10 mouse cellular contexts compared by ENCODE assay signal in genomic region chr10:111329326-111329725, GRCm38 (mm10). TPM values are rescaled to one million over a fixed set of nuclear protein-coding genes. Genes with fewer than 3 reads are reported as not detected.
DNase-seq lines count a peak whose midpoint lies in the region; ATAC-seq and TF ChIP-seq lines count a peak whose summit lies in the region.
"Had no signal": no experiment of that assay in that cellular context is flagged by ENCODE, and none has a peak within 500 bp of the region (broad histone marks: within the 10 kb centered on the region; RNA-seq: fewer than 3 reads in every experiment).

No protein-coding gene starts in this region.

- H3K27ac ChIP-seq in hindbrain, postnatal 0 days: no peak overlapping the region
- no peak overlapping the region for H3K27ac ChIP-seq in hindbrain, embryonic 13.5 days
- H3K27ac ChIP-seq in lung, postnatal 0 days (ENCODE audit: low read length): no peak overlapping the region
- H3K27ac ChIP-seq: stomach, embryonic 15.5 days had no signal

- no peaks in the 10 kb centered on the region for H3K27me3 ChIP-seq in hindbrain, postnatal 0 days (ENCODE audit: insufficient read depth, low read length)
- no peaks in the 10 kb centered on the region for H3K27me3 ChIP-seq in hindbrain, embryonic 13.5 days
- no peaks in the 10 kb centered on the region for H3K27me3 ChIP-seq in lung, postnatal 0 days (replicated peaks; ENCODE audit: insufficient read depth, low read length)
- H3K27me3 ChIP-seq: stomach, embryonic 15.5 days had no signal

- WGBS in hindbrain, postnatal 0 days: 79% methylated on average over 5 of the region's 5 CpGs
- 84% methylated on average over 5 of the region's 5 CpGs for WGBS in hindbrain, embryonic 13.5 days
- 70% methylated on average over 5 of the region's 5 CpGs for WGBS in lung, postnatal 0 days

- no peak for ATAC-seq in hindbrain, postnatal 0 days
- ATAC-seq in hindbrain, embryonic 13.5 days (ENCODE audit: low FRiP score): no peak
- peak; percentile 81 for ATAC-seq in lung, postnatal 0 days
- ATAC-seq in megakaryocyte-erythroid progenitor cell, adult 5-6 weeks (replicated peaks; ENCODE audit: low FRiP score, low TSS enrichment, poor library complexity, severe bottlenecking): no peak

- H3K4me2 ChIP-seq in hindbrain, postnatal 0 days (ENCODE audit: low read depth, low read length): no peak overlapping the region
- no peak overlapping the region for H3K4me2 ChIP-seq in hindbrain, embryonic 13.5 days
- H3K4me2 ChIP-seq in lung, postnatal 0 days (replicated peaks; ENCODE audit: low read depth, low read length): no peak overlapping the region
- H3K4me2 ChIP-seq: stomach, embryonic 15.5 days had no signal

- no peaks in the 10 kb centered on the region for H3K9me3 ChIP-seq in hindbrain, postnatal 0 days (ENCODE audit: low read length)
- no peaks in the 10 kb centered on the region for H3K9me3 ChIP-seq in hindbrain, embryonic 13.5 days
- no peaks in the 10 kb centered on the region for H3K9me3 ChIP-seq in lung, postnatal 0 days (ENCODE audit: low read length)
- H3K9me3 ChIP-seq: stomach, embryonic 15.5 days had no signal

- no peak overlapping the region for H3K9ac ChIP-seq in hindbrain, postnatal 0 days (replicated peaks; ENCODE audit: low read length)
- H3K9ac ChIP-seq in hindbrain, embryonic 13.5 days: no peak overlapping the region
- H3K9ac ChIP-seq in lung, postnatal 0 days (replicated peaks; ENCODE audit: low read depth): no peak overlapping the region
- H3K9ac ChIP-seq: stomach, embryonic 15.5 days had no signal

- intact Hi-C loops in heart, postnatal 10 days (cut with DNase I): no loop called here

- H3K4me3 ChIP-seq in hindbrain, postnatal 0 days (ENCODE audit: low read length): no peak overlapping the region
- no peak overlapping the region for H3K4me3 ChIP-seq in hindbrain, embryonic 13.5 days
- no peak overlapping the region for H3K4me3 ChIP-seq in lung, postnatal 0 days (ENCODE audit: low read depth, low read length)
- H3K4me3 ChIP-seq: stomach, embryonic 15.5 days had no signal

- peak; percentile 86; the same call in 1 of the 2 replicates for TF ChIP-seq EP300 in lung, postnatal 0 days (IDR thresholded peaks at IDR 0.05)

- TF ChIP-seq CTCF in hindbrain, postnatal 0 days (IDR thresholded peaks at IDR 0.05; ENCODE audit: low read depth): no peak
- no peak for TF ChIP-seq CTCF in lung, postnatal 0 days (IDR thresholded peaks at IDR 0.05)

- no peaks in the 10 kb centered on the region for H3K36me3 ChIP-seq in hindbrain, postnatal 0 days (ENCODE audit: insufficient read depth, low read length)
- H3K36me3 ChIP-seq in hindbrain, embryonic 13.5 days: no peaks in the 10 kb centered on the region
- H3K36me3 ChIP-seq in lung, postnatal 0 days (ENCODE audit: insufficient read depth, low read length): no peaks in the 10 kb centered on the region
- H3K36me3 ChIP-seq: stomach, embryonic 15.5 days had no signal

- no peaks in the 10 kb centered on the region for H3K4me1 ChIP-seq in hindbrain, postnatal 0 days (ENCODE audit: insufficient read depth, low read length)
- H3K4me1 ChIP-seq in hindbrain, embryonic 13.5 days (replicated peaks): no peaks in the 10 kb centered on the region
- no peaks in the 10 kb centered on the region for H3K4me1 ChIP-seq in lung, postnatal 0 days (ENCODE audit: insufficient read depth, low read depth, low read length)
- H3K4me1 ChIP-seq: stomach, embryonic 15.5 days had no signal

- DNase-seq in hindbrain, postnatal 0 days (ENCODE audit: low spot score): peak; percentile 30
- DNase-seq in adrenal gland, adult 18-20 months (ENCODE audit: low spot score in 2 of 2): peak; percentile 12 to 31
- DNase-seq in cerebellum, postnatal 14 days: peak; percentile 65 to 81
- peak; percentile 79 for DNase-seq in lung, postnatal 0 days (ENCODE audit: low spot score)
- no peak for DNase-seq in urinary bladder, postnatal 25 days (ENCODE audit: low spot score)
- DNase-seq in heart, postnatal 10 days: no peak
- DNase-seq: right cerebral cortex, postnatal 14 days had no signal

RNA-seq across cellular contexts. Expression of gene Bbs10, which starts 30.8 kb away (rescaled TPM):
- 4.3 and 6.8 TPM in 2 replicates for total RNA-seq in hindbrain, postnatal 0 days (2014; rRNA removed)
- polyA plus RNA-seq in hindbrain, postnatal 0 days (2015; fragmentation: Nextera tagmentation; extraction: Ambion mirVana): 2.2 and 2.8 TPM in 2 replicates
- 6.5 and 7.2 TPM in 2 replicates for polyA plus RNA-seq in hindbrain, embryonic 13.5 days (2015; fragmentation: Nextera tagmentation; extraction: Ambion mirVana)
- total RNA-seq in adrenal gland, adult 18-20 months (2021): 1 to 10 TPM; 3.8 to 4.4 TPM
- polyA plus RNA-seq in lung, postnatal 0 days (2015; fragmentation: Nextera tagmentation; extraction: Ambion mirVana): 3.1 and 3.2 TPM in 2 replicates
- 2.0 and 3.1 TPM in 2 replicates for total RNA-seq in megakaryocyte-erythroid progenitor cell, adult 5-6 weeks (2014; fragmentation: Nextera tagmentation)
- 4.8 and 6.3 TPM in 2 replicates for total RNA-seq in megakaryocyte-erythroid progenitor cell, adult 5-6 weeks (2017)
- total RNA-seq in heart, postnatal 10 days (2021): 1 to 10 TPM; 2.6 to 3.9 TPM

Comparison
In these comparisons a context has a peak if more than half of its experiments do, and no peak if none do; other contexts are left out.
1. DNase-seq: peak in hindbrain, postnatal 0 days (single experiment), adrenal gland, adult 18-20 months (2 of 2), cerebellum, postnatal 14 days (2 of 2) and lung, postnatal 0 days (single experiment); none in urinary bladder, postnatal 25 days (single experiment) and heart, postnatal 10 days (0 of 2).